Mouse (Mus musculus): ENCODE results near the gene Gen1. TPM values are rescaled to one million over a fixed set of nuclear protein-coding genes. Genes with fewer than 3 reads are reported as not detected.

Gene Gen1
- 1 to 10 TPM; 1.8 to 3.0 TPM for polyA plus RNA-seq (2017; shearing (Covaris generic))

GRCm38 (mm10) chr12:11265382-11266281 lies at the start of gene Gen1, which contains the start of gene Smc6:
TSS of gene Gen1 (minus strand) at chr12:11265801.
TSS of gene Smc6 (plus strand) at chr12:11265886.

GRCm38 (mm10) chr12:11208872-11209271 lies 56.7 kb downstream of the Gen1 start, which contains the start of gene Msgn1:
TSS of gene Msgn1 (minus strand) at chr12:11208972.

Other genes with a start within 250 kb of the Gen1 start
- not detected for gene Kcns3, start 114.7 kb downstream of the Gen1 start, polyA plus RNA-seq (2017; shearing (Covaris generic))
- gene Msgn1, start 56.8 kb downstream of the Gen1 start, polyA plus RNA-seq (2017; shearing (Covaris generic)) = under 1 TPM in 1 of 2 experiments, not detected in 1; 0.63 TPM
- gene Smc6, start 85 bp upstream of the Gen1 start, polyA plus RNA-seq (2017; shearing (Covaris generic)) = 100 to 1,000 TPM; 146 to 181 TPM
- gene Vsnl1, start 170.8 kb upstream of the Gen1 start, polyA plus RNA-seq (2017; shearing (Covaris generic)) = under 1 TPM in 1 of 2 experiments, not detected in 1; 0.73 TPM
- under 1 TPM in 1 of 2 experiments, not detected in 1; 0.11 TPM for gene Rad51ap2, start 190.3 kb upstream of the Gen1 start, polyA plus RNA-seq (2017; shearing (Covaris generic))

All from inflammation-experienced regulatory T-cells (primary cell).